Mouse (Mus musculus) layer of hippocampus, postnatal 36 days (tissue): ENCODE results near the gene Dach1. TPM values are rescaled to one million over a fixed set of nuclear protein-coding genes. Genes with fewer than 3 reads are reported as not detected.

Experiments used
- DNase-seq, 2 experiments: peaks; one replicate each; pipeline ENCODE4 v3.0.0; 2022
- total RNA-seq, 2 experiments: library from RNA; stranded (reverse); gene quantifications; 2 replicates each; pipeline ENCODE4 v1.2.3; 2021

The Dach1 gene
- total RNA-seq, 2 experiments from 2014 or later: 3.9 to 4.8 TPM

DNA sequence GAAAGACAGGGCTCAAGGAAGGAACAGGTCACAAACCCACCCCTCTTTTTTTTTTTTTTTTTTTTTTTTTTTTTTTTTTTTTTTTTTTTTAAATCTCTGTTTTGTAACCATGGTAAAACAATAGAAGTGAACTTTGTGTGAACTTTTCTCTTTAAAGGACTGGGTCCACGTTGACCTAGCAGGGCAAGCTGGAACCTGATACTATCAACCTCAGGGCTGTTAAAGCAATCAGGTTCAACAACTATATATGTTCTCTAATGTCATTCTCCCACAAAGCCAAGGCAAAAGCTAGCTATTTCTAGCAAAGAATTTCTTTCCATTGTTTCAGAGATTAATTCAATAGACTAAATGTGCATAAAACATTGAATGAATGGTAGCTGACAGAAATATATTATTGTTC, 134.3 kb downstream of the Dach1 start:
- no peak for DNase-seq

DNA sequence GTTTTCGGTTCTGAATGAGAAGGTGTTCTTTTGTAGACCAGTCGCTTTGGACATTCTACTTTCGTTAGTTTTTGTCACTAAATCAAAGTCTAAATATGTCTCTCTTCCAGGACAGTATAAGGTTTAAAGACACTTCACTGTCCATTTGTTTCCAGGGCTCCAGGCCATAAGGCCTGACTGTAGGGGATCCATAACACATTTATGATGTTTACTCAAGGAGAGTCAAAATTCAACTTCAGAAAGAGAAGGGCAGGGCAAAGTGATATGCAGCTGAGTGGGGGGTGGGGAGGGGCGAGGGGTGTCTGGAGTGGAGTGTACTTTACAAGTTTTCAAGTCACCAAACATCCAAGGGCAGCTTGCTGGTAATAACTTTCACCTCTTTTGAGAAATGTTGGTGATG, 146.0 kb downstream of the Dach1 start:
- DNase-seq: no peak

DNA sequence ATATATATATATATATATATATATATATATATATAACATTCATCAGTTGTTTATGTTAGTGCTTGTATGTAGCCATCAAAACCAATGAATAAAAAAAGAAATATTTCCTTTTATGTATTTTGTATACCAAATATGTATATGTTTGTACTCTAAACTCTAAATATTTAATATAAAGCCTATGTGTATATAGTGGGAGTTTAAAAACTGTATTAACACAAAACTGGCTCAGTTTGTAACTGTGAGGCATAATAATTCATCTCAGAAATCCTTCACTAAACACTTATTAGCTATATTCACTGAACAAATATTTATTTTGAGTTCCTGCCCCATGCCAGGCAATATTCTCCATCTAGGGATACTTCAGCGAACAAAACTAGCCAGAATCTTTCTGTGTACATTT, 155.5 kb downstream of the Dach1 start:
- DNase-seq: no peak

DNA sequence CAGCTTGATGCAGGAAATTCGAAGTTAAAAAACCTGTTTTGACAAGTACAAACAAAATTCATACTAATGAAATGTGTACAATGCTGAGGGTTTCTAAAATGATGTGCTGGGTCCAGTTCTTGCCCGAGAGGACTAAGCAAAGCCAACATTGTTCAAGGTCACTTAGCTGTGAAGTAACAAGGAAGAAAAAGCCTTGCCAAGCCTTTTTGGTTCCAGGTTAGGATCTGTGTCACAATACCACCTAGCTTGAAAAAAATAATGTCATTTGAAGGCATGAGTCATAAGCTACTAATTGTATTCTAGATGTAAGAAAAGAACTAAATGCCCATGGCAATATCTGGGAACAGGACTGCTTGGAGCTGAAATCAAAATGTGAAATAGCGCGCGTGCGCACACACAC, 161.1 kb downstream of the Dach1 start:
- DNase-seq: no peak

DNA sequence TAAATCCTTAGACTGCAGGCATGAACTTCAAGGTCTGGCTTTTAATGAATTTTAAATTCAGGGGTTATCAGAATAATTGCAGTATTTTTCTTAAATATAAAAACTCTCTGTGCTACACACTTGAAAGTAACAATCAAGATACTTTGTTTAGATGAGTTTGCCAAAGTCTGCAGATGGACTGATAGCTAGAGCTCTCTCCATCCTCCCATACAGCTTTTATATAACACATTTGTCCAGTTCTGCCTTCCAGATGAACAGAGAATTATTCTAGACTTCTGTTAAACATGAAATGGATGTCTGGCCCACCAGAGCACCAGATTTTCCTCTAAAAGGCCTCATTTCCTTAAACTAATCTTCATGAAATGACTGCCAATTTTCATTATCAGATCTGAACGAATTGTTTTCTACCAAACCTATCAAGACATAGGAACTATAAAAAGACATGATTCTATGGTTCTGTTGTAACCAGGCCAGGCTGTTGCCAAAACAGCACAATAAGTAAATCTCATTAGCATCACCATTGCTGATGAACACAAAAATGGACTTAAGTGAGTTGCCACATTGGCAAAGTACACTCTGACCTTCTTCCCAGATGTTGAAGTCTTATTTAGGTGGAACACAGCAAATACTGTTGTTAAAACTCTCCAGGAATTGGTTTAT, 167.4 kb downstream of the Dach1 start:
- no peak for DNase-seq

DNA sequence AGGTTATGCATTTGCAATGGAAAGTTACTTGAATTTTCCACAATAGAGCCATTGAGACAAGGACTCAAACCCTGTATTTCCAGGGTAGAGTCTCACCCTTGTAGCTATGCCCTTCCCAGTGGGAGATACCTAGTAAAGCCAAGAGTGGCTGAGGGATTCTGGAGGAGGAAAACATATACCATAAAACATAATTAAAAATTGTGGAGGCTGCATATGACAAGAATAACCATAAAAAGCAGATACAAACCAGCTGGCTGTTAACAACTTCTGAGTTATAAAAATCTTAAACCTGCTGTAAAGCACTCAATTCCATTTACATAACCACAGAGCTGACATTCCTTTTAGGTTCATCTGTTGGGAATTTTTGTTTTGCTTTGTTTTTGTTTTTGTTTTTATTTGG, 171.0 kb downstream of the Dach1 start:
- DNase-seq: no peak

DNA sequence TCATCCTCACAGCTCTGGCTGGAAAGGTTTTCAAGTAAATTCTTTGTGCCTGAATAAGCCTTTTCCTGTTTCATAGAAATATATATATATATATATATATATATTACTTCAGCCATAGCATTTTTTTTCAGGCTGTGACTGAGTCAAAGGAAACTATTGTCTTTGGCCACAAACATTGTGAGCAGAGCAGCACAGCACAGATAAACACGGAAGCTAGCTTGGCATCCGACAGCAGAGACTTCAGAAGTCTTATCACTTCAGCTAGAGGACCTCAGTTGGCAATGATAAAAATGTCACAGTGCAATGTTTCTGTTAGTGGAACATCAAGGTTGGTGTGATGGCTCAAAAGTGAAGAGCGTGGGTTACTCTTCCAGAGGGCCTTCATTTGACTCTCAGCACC, 186.3 kb downstream of the Dach1 start:
- no peak for DNase-seq

DNA sequence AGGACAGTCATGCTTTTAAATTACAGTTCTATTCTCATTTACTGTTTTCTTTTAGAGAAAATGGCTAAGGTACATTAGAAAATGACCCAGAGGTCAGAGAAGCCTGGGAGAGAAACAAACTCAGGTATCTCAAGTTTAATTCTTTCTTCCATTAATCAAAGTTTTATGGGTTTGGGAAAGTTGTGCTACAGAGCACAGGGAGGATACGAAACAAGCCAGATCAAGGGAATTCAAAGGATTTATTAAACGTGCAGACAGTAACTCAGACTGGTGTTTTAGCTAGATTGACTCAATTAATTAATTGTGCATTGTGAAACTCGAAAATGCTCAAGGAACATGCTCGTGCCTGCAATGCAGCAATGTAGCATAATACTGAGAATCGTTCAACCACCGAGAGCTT, 186.9 kb downstream of the Dach1 start:
- no peak for DNase-seq

DNA sequence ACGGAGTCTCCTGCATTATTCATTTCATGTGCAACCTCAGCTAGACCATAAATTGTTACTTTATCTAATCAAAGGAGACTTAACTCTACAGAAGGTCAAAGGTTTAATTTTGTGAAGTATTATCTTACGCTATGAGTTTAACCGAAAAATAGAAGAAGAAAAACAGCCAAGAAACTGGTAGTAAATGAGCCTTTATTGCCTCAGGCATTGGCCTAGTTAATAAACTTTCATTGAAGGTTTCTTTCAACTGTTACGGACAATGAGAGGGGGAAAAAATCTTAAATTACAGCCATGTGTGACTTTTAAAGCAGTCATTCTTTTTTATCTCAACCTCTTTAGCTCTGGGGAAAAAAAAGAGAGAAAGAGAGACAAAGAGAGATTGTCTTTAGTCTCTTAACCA, 188.7 kb downstream of the Dach1 start:
- no peak for DNase-seq

DNA sequence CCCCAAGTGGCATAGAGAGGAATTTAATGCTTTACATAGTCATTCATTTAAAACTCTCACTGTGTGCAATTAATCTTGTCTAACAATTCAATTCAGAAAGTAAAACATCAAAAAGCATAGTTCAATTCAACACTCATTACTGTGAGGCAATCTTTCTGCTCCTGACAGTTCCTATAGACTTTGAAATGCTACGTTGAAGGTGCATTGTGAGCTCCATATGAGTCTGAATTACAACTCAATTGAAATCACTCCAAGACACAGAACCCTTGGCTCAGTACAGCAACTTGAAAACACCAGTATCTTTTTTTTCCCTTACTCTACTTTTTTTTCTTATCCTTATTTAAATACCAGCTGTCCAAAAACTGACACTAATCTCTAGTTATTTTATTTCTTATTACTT, 193.5 kb downstream of the Dach1 start:
- no peak for DNase-seq

DNA sequence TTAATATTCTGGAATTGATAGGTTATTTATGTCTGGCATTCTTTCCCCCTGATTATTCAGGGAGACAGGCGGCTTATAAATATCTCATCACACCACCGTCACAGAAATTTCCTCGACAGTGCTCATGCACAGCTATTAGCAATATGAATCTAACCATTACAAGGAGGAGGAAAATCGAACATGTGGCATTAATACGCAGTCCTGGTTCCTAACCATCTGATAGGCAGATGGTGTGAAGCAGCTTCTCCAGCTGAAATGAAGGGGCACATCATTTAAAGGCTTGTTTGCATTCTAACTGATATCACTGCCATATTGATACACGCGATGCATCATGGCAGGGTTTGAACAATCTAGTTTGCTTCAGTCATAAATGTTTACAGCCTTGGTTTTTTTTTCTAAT, 194.1 kb downstream of the Dach1 start:
- DNase-seq: no peak

DNA sequence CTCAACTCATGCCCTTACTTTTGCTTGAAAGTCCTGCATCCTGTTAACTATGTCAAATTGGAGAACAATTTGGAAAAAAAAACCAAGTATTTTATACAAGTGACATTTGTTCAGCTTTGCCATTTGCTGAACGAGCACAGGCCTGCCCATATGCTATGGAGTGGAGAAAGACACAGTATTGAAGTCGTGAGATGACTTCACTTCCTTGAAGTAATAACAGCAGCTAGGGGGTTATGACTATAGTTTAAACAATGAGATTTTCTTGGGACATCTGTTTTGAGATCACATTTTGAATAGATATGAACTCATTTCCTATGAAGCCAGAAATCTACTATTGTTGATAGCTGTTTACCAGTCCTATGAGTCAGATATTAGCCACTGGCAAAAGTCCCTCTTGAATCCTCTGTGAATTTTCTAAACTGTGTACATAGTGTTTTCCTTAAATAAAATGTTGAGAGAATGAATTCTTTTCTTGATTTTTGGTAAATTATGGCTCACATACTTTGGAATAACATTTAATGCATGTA, 205.0 kb downstream of the Dach1 start:
- no peak for DNase-seq

DNA sequence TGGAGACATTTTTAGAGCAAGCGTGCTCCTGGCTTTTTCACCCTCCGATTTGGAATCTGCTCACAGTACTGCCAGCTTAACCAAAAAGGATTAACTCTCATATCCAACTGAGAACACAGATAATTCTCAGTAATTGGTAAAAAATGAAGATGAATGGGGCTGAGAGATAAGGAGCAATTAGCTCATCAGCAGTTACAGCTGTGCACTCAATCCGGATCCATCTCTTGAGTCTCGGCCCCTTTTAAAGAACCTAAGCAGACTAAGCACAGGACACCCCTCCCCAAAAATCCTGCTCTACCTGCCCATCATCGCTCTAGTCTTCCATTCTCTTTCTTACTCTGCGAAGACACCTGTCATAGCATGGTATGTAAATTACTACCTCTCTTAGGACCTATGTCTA, 205.9 kb downstream of the Dach1 start:
- no peak for DNase-seq

DNA sequence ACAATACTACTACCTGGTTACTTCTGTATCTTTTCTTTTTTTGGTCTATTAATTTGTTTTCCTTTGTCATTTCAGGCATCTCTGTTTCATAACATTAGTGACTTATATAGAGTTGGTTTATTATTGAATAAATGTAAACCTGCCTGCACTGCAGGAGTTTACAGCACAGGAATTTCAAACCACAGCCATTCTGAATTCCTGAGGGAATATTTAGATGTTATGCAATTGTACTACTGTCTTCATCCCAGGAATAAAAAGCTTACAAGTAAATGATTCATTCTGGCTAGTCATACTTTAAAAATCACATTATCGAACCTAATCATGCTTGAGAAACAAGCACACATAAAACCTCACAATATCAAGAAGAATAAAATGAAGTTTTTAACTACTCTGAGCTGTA, 213.2 kb downstream of the Dach1 start:
- no peak for DNase-seq

DNA sequence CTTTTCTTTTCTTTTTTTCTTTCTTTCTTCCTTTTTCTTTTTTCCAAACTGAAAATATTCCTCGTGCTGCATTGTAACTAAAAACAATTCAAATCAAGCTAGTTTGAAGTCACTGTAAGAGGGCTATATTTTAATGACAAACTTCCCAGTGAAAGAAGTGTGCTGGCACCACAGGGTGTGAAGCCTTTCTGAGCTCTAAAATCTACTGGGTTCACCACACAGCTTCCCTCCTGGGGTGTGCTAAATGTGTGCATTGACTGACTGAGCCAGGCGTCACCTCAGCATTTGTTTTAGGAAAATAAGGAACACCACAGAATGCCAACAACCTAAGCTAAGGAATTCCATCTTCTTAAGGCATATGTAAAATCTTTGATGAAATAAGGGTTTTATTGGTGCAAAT, 224.1 kb downstream of the Dach1 start:
- DNase-seq: no peak

DNA sequence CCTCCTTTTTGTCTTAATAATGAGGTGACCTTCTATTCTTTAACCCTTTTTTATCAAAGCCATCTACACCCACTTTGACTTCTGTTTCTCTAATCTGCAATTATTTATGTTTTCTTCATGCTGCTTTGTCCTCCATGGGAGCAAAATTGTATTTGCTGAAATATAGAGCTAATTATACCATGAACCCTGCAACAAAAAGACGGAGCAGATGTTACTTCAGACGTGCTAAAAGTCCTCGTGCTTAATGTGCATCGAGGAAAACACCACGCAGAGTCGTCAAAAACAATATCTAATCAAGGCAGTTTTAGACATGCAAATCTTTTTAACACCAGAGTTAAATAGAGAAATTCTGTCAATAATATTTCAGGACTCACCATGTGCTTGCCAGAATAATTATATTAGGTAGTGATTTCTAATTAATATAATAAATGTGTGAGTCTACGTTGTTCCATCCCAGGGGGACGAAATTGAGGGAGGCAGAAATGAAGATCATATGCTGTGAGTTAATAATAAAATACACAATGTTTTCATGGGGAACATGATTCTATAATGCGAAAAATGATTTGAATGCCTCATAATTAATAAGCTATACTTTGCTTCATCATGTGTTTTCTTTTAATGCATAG, 224.8 kb downstream of the Dach1 start:
- no peak for DNase-seq

DNA sequence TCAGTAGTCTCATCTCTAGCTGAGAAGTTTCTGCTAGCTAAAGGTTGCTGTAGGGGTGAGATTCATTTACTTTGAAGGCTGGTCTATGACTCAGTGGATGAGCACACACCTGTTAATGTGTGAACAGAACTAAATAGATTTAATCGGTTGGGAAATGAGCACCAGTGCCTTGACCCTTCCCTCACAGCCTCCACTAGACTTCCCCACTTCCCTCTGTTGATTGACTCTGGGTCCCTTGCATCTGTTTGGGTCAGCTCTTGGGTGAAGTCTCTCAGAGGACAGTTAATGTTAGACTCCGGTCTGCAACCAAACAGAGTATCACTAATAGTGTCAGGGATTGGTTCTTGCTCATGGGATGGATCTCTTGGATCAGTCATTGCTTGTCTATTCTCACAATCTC, 227.2 kb downstream of the Dach1 start:
- DNase-seq: no peak

DNA sequence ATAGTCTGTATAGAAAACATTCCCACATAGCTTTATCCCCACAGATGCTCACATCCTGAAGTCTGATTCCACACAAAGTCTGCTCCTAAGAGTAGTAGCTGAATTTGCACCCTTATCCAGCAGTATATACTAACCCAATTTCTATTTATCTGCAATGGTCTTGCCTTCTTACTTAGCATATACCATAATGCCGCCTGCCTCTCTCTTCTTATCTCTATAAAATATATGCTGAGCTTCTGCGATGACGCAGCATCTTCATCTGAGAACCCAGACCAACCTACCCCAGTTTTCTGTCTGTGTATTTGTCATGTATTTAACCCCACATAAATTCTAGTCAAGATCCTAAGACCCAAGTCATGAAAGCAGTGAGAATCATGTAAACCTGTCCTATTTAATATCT, 272.9 kb downstream of the Dach1 start:
- DNase-seq: no peak

DNA sequence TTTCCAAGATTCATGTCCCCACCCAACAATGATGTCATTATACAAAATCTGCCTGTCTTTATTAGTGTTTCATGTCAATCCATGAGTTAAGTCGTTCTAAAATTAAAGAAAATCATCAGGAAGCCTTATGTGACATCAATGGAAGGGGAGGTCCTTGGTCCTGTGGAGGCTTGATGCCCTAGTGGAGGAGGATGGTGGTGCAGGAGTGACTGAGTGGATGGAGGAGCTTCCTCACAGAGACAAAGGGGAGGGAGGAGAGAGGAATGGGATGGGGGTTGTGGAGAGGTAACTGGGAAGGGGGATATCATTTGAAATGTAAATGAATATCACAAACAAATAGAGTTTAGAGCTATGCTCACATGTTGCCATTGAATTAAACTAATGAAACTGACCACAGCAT, 287.6 kb downstream of the Dach1 start:
- no peak for DNase-seq

DNA sequence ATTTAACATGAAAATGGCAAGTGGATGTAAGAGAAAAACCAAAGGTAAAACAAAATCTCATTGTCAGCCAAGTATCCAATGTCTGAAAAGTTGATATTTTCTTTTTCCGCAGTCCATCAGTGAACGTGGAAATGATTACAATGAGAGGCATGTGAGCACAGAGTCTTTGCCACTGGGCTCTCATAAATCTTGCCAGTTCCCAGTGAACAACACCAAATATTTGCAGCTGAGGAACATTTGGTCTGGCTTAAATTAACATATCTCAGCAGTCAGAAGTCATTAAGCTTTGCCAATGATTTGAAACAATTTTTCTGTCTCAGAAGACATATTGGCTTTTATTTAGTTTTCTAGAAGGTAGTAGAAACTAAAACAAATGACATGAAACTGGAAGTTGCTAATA, 298.6 kb downstream of the Dach1 start:
- DNase-seq: no peak

DNA sequence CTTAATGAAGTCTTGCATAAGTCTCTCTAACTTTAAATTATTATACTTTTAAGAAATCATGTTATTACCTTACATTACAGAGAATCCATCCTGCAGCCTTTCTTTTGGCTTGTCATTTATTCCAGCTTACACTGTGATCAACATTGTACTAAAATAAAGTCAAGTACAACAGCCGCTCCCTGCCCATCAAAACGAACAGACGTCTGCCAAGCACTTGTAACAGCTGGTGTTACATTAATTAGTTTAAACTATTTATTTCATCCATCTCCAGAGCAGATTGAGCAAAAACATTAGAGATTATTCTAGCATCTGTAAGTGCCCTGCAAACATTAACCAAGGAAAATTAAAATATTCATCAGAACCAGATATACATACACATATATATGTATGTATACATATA, 311.2 kb downstream of the Dach1 start:
- peak in 1 of 2 experiments; percentile 2 for DNase-seq

DNA sequence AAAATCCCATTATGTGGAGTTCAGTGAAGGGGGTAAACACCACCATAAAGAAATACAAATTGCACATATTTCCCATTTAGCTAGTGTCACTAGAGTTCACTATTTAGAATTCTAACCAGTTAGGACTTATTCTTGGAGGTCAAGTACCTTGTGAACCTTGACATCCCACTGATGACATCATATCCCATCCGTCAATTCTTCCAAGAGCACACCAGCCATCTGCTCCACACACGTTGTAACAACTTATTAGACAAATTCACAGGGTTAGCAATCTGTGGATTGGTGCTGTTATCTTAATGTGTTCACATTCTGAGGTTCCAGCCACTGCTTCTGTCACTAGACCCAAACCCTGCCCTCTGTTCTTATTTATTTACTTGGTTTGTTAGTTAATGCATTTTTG, 312.3 kb downstream of the Dach1 start:
- DNase-seq: no peak

DNA sequence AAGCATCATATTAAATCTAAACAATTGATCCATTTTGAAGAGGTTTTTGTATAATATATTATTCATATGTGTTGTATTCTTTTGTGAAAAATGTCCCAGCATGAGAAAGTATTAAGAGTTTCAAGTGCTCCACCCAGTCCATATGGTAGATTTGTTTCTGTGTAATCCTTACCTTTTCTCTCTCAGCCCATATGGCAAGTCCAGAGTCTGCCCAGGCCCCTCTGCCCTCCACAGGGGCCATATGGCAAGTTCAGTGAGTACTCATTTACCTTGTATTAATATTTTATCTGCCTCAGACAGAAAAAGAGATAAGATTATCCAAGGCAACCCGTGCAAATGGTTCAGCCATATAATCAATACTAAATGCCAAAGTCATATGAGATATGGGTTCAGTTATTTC, 314.2 kb downstream of the Dach1 start:
- no peak for DNase-seq

DNA sequence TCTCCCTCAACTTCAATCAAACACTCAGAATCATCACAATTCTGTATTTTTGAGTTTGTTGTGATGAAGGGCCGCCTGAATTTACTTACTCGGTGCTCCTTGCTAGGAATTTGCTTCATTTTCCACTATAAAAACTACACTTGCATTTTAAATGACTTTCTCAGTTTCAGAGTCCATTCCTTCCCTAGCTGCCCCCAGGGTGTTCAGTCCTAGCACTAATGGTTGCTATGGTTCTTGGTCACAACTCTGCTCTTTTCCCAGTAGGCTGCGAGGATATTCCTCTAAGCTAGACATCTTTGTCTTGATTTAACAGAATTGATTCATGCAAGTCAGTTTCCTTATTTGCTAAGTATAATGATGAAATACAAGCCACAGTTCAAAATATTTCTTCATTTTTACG, 319.1 kb downstream of the Dach1 start:
- no peak for DNase-seq

DNA sequence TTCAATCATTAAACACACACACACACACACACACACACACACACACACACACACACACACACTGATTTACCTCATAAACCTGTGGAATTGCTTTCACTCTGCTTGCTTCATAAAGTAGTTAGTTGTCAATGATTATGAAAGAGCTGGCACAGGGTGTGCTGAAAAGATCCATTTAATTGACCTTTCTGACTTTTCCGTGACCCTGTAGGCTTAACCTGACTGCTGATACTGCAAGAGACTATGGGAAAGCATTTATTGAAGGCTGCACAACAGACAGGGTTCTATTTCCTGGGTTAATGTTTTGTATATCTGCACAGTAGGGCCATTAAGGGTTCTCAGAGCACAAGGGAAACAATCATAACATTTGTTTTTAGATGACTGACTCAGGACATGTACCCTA, 321.9 kb downstream of the Dach1 start:
- no peak for DNase-seq
